Mouse (Mus musculus): Measurements from ENCODE around the gene Map1lc3a. TPM values are rescaled to one million over a fixed set of nuclear protein-coding genes. Genes with fewer than 3 reads are reported as not detected.

Map1lc3a gene
- 1,007 and 1,009 TPM in 2 replicates for polyA plus RNA-seq (2015; fragmentation: Nextera tagmentation; extraction: Ambion mirVana)

DNA sequence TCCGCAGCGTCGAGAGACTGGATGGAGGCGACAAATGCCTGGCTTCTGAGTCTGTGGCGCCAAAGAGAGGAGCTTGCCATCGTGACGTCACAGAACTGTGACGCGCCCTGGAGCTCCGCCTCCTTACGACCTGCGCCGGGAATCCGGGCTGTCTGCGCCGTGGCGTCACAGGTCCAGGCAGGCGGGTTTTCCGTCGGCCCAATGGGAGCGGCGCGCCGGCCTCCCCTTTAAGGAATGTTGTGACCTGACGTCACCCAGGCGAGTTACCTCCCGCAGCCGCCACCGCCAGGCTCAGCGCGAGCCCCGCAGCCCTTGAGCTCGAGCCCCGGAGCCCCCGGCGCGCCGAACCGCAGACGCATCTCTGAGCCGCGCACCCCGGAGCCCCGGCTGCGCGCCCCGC lies at the start of gene Map1lc3a:
Gene Map1lc3a, plus strand, starts transcription at position 103 of the 400 bp plus-strand sequence.

GRCm38 (mm10) chr2:155236362-155236992 lies 39.6 kb upstream of the Map1lc3a start, which contains the start of gene Dynlrb1:
TSS of gene Dynlrb1 (plus strand) at chr2:155236533.

Other genes with a start within 250 kb of the Map1lc3a start
- 22.3 and 27.8 TPM in 2 replicates for gene Ahcy, start 201.8 kb upstream of the Map1lc3a start, polyA plus RNA-seq (2015; fragmentation: Nextera tagmentation; extraction: Ambion mirVana)
- gene Itch, start 142.8 kb upstream of the Map1lc3a start, polyA plus RNA-seq (2015; fragmentation: Nextera tagmentation; extraction: Ambion mirVana): 24.5 and 30.5 TPM in 2 replicates
- gene Dynlrb1, start 39.8 kb upstream of the Map1lc3a start, polyA plus RNA-seq (2015; fragmentation: Nextera tagmentation; extraction: Ambion mirVana): 810 and 862 TPM in 2 replicates
- gene Pigu, start 81.1 kb downstream of the Map1lc3a start, polyA plus RNA-seq (2015; fragmentation: Nextera tagmentation; extraction: Ambion mirVana): 55.0 and 57.1 TPM in 2 replicates
- 52.4 and 62.9 TPM in 2 replicates for gene Trp53inp2, start 104.8 kb downstream of the Map1lc3a start, polyA plus RNA-seq (2015; fragmentation: Nextera tagmentation; extraction: Ambion mirVana)
- gene Ncoa6, start 197.6 kb downstream of the Map1lc3a start, polyA plus RNA-seq (2015; fragmentation: Nextera tagmentation; extraction: Ambion mirVana): 20.5 and 20.6 TPM in 2 replicates
- gene Acss2, start 241.7 kb downstream of the Map1lc3a start, polyA plus RNA-seq (2015; fragmentation: Nextera tagmentation; extraction: Ambion mirVana): 25.3 and 26.6 TPM in 2 replicates
- gene Ggt7, start 241.9 kb downstream of the Map1lc3a start, polyA plus RNA-seq (2015; fragmentation: Nextera tagmentation; extraction: Ambion mirVana): 103 and 108 TPM in 2 replicates